Mouse (Mus musculus) MEL-GATA-1-ER (cell line): Measurements from ENCODE around the gene Nepro.

Experiments
- DNase-seq: peaks from one replicate; pipeline ENCODE4 v3.0.0-alpha.2; 2012; ENCODE audit warnings: low read depth; ENCODE audit errors: extremely low read depth

The Nepro gene

DNA sequence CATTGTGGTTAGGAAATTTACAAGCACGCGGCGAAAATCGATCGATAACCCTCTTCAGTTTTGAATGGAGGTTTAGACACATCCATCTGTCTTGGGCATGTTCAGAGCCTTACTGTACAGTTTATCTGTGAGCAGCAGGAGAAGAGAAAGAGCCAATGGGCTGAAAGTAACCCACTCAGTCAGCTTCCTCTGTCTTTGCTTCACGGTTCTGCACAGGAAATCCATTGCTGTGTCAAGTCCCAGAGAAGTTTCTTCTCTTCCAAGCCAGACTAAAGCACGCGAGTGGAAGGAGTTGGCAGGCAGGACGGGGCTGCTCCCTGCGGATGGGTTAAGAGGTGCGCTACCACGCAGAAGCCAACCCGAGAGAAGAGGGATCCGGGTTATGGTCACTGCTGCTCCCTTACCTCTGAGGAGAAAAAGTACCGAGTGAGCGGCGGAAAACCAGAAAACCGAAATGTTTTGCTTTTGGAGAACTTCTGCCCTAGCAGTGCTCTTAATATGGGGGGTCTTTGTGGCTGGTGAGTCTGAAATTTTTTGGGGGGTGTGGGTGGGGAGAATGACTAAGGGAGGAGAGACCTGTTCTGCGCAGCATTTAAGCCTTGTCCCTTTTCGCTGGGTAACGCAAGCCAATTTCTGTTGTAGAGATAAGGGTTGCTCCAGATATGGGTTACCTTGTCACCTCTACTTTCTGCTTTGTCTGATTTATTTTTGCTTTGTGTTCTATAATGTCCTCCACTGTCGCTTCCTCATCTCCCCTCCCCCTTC lies 41.6 kb downstream of the Nepro start, which contains the start of gene Cd200r1:
Cd200r1 (plus strand) TSS at position 182 of the 765 bp plus-strand sequence.
- no peak for DNase-seq

DNA sequence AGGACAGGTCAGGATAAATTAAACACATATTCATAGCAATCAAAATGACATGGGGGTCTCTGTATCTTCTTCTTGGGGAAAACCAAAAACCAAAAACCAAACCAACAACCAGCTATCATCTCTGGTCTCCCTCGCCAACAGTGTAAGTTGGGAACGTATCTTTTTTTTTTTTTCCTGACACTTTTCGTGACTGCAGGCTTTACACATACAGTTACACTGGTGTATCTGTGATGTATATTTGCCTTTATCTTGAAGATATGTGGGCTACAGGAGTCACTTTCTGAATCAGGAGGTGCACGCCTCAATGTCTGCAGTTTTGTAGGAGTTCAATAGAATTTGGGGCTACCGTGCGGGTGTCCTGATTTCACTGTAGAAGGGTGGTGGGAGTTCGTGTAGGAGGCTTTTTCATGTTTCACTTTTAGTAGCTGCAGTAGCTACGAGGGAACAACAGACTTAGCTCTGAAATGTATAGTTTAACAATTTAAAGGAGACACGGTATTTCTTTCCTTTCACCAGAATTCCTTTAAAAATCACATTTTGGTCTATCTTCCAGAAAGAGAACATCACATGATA lies 42.3 kb downstream of the Nepro start:
- no peak for DNase-seq

DNA sequence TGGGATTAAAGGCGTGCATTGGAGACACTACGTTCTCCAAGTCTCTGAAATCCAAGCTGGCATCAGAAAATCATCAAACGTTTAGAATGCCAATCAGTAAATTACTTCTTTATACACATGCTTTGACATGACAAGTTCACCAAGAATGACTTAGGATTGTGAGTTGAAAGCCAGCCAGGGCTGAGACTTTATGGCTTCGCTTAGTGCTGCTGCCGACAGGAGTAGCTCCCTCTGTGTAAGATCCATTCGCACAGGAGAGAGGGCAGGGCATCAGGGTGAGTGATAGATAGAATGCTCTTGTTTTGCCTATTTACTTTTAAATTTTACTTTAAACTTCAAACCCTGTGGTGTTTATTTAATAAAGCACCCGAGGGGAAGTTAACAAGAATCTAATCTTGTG lies 43.4 kb downstream of the Nepro start:
- DNase-seq = no peak

DNA sequence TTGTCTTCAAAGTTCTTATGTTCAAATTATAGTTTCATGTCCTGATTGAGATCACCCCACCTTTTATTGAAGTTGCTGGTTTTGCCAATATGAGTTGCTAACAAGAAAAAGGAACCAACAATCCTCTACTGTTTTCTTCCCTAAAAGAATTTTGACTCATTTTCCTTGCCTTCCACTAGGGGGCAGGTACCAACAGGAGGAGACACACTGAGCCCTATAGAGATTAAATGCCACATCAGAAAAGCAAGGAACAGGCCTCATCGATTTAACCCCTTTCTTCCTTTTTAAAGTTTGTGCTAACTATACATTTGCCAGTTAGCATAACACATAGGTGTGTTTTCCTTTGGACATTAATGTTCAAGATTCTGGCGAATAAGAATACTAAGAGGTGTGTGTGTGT lies 43.9 kb downstream of the Nepro start:
- no peak for DNase-seq

DNA sequence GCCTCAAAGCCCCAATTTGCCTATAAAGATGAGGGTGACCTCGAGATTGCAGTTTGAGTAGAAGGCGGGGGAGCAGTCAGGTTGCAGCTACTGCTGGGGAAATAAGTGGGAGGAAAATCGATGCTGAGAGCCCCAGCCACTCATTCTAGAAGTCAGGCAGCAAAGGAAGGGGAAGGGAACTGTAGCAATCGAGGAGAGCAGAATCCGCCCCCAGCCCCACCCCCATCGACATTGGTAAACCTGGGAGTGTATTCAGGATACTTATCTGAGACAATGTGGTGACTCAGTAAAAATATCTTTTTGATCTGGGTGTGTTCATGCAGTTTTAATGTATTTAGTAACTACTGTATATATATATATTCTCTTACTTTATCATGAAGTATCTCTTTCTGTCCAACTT lies 48.5 kb downstream of the Nepro start:
- no peak for DNase-seq

DNA sequence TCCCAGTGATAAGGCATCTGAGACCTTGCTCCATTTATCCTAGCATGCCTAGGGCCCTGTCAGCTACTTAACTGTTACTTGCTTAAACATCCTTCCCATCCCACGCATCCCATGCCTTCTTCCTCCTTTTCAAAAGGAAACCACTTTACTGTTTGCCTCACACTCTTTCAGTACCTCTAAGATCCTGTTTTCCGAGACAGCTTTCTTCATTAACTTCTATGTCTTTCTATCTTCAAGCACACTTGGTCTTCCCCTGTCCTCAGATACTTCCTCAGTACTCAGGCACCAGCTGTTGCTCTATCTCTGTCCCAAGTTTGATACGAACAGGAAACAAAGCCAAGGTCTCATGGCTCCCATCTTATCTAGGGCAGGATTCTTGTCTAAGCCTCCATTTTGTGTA lies 49.6 kb downstream of the Nepro start:
- DNase-seq = peak; percentile 62

DNA sequence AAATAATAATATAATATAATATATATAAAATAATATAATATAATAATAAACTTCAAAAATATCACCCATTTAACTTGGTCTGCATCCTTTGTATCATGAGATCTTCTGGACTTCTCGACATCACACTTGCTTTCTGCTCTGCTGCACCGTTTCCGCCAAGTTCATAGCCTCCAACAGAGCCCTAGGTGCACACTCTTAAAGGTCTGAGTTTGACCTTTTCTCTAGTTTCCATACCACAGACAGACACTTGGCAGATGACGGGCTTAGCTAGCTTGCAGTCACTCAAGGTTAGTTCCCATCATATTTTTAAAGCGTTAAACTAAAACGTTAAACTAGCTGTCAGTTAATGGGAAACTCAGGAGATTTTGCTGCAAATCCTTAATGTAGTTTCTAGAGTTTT lies 50.1 kb downstream of the Nepro start:
- no peak for DNase-seq

DNA sequence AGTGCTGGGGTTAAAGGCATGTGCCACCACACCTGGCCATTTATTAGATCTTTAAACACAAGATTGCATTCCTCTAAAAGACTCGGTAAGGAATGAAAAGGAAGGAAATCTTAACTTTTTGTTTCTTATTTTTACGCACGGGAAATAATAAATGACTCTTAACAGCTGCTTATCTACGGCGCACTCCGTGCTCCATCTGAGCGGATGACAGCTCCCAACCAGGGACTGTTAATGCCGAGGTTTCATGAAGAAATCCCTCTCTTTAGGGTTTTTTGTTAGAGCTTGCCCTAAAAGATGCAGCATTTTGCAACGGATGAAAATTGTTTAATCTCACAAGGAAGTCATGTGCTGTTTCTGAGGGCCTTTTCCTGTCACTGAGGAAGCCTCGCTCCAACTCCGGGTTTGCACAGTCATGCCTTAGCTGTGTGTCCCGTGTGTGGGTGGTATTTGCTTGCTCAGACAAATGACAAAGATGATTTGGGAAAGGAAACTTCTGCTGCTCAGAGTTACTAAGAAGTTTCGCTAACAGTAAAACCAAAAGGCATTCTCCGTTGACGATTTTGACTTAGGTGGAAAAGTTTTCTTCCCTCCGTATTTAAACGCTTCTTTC lies 54.5 kb downstream of the Nepro start:
- DNase-seq = no peak

DNA sequence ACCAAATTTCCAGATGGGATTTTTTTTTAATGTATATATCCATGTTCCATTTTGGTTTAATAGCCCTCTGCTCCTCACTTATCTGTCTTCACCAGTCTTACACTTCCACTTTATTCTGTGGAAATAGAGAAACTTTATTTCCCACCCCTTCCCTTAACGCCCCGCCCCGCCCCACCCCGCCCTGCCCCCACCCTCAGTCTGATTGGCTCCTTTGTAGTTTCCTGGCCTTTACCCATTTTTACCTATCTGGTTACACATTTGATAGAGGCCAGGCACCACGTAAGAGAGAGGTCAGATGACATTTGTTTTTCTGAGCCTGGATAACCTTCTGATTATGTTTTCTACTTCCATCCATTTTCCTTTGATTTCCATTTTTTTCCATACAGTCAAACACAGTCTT lies 55.4 kb downstream of the Nepro start:
- DNase-seq = no peak

DNA sequence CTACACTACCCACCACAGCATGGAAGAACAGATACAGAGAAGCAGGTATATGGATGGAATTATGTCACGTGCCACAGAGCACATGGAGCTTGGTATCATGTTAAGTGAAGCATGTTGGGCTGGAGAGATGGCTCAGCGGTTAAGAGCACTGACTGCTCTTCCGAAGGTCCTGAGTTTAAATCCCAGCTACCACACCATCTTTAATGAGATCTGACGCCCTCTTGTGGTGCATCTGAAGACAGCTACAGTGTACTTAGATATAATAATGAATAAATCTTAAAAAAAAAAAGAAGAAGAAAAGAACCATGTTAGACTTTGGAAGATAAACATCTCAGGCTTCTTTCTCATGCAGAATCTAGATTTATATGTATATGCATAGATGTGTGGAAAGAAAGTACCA lies 56.6 kb downstream of the Nepro start:
- no peak for DNase-seq
